Mouse (Mus musculus) liver, postnatal 0 days (tissue): ENCODE results near the gene Cry2.

Source experiments
- CTCF ChIP-seq: sonication (generic); IDR thresholded peaks from 2 replicates; pipeline ENCODE4 v1.5.1; 2016; ENCODE audit warnings: antibody characterized with exemption, low read depth
- EP300 ChIP-seq: IDR thresholded peaks from 2 replicates; pipeline ENCODE4 v1.6.1; 2016; ENCODE audit warnings: antibody characterized with exemption, low read depth, mild to moderate bottlenecking

- TF ChIP-seq CTCF (peak; percentile 53), EP300 (no peak)
Measured at GRCm38 (mm10) chr2:92422388-92423135, 11.3 kb downstream of the Cry2 start.
